Mouse (Mus musculus): ENCODE results near the gene Ephx4. TPM values are rescaled to one million over a fixed set of nuclear protein-coding genes. Genes with fewer than 3 reads are reported as not detected.

The Ephx4 gene
- polyA plus RNA-seq, 1 experiment from 2014 or later, result 0.48 TPM

- Histone ChIP-seq H3K27ac (ENCODE audit: low read depth, low read length) (no peak overlapping the region), H3K9me3 (ENCODE audit: control insufficient read depth, low read length) (no peaks in the 10 kb centered on the region), H3K4me3 (ENCODE audit: low read depth, low read length) (no peak overlapping the region), H3K36me3 (ENCODE audit: control insufficient read depth, insufficient read depth, low read length) (no peaks in the 10 kb centered on the region), H3K27me3 (replicated peaks; ENCODE audit: control insufficient read depth, insufficient read depth, low read length) (no peaks in the 10 kb centered on the region; the same call in 1 of the 2 replicates), H3K9ac (ENCODE audit: low read depth, low read length) (no peak overlapping the region), H3K4me1 (replicated peaks; ENCODE audit: control insufficient read depth, insufficient read depth, low read length) (no peaks in the 10 kb centered on the region), H3K4me2 (no peak overlapping the region)
- ATAC-seq (replicated peaks; ENCODE audit: low FRiP score), result no peak
- 64% methylated on average over 4 of the region's 4 CpGs for WGBS
- DNase-seq (ENCODE audit: low spot score), result no peak
Measured at GRCm38 (mm10) chr5:107411326-107411725, 8.8 kb downstream of the Ephx4 start.

- H3K27me3 ChIP-seq (replicated peaks; ENCODE audit: control insufficient read depth, insufficient read depth, low read length), result no peaks in the 10 kb centered on the region
- no peak overlapping the region for H3K9ac ChIP-seq (ENCODE audit: low read depth, low read length)
- H3K4me3 ChIP-seq (ENCODE audit: low read depth, low read length), result no peak overlapping the region
- DNase-seq (ENCODE audit: low spot score), result no peak
- no peaks in the 10 kb centered on the region for H3K36me3 ChIP-seq (ENCODE audit: control insufficient read depth, insufficient read depth, low read length)
- no peaks in the 10 kb centered on the region for H3K4me1 ChIP-seq (replicated peaks; ENCODE audit: control insufficient read depth, insufficient read depth, low read length)
- no peak for ATAC-seq (replicated peaks; ENCODE audit: low FRiP score)
- H3K9me3 ChIP-seq (ENCODE audit: control insufficient read depth, low read length), result no peaks in the 10 kb centered on the region
- 67% methylated on average over 2 of the region's 2 CpGs for WGBS
- no peak overlapping the region for H3K27ac ChIP-seq (ENCODE audit: low read depth, low read length)
- no peak overlapping the region for H3K4me2 ChIP-seq
Measured at GRCm38 (mm10) chr5:107412285-107412684, 9.7 kb downstream of the Ephx4 start.

GRCm38 (mm10) chr5:107415098-107415497 is 12.6 kb downstream of the Ephx4 start:
- Histone ChIP-seq H3K9me3 (ENCODE audit: control insufficient read depth, low read length) (no peaks in the 10 kb centered on the region), H3K36me3 (ENCODE audit: control insufficient read depth, insufficient read depth, low read length) (no peaks in the 10 kb centered on the region), H3K4me1 (replicated peaks; ENCODE audit: control insufficient read depth, insufficient read depth, low read length) (no peaks in the 10 kb centered on the region), H3K27ac (ENCODE audit: low read depth, low read length) (no peak overlapping the region), H3K9ac (ENCODE audit: low read depth, low read length) (no peak overlapping the region), H3K4me2 (no peak overlapping the region), H3K4me3 (ENCODE audit: low read depth, low read length) (no peak overlapping the region), H3K27me3 (replicated peaks; ENCODE audit: control insufficient read depth, insufficient read depth, low read length) (no peaks in the 10 kb centered on the region)
- ATAC-seq (replicated peaks; ENCODE audit: low FRiP score), result no peak
- 70% methylated on average over 2 of the region's 2 CpGs for WGBS
- DNase-seq (ENCODE audit: low spot score), result no peak

- no peak for DNase-seq (ENCODE audit: low spot score)
- no peak overlapping the region for H3K9ac ChIP-seq (ENCODE audit: low read depth, low read length)
- H3K4me2 ChIP-seq, result no peak overlapping the region
- H3K9me3 ChIP-seq (ENCODE audit: control insufficient read depth, low read length), result no peaks in the 10 kb centered on the region
- H3K27ac ChIP-seq (ENCODE audit: low read depth, low read length), result no peak overlapping the region
- no peaks in the 10 kb centered on the region for H3K36me3 ChIP-seq (ENCODE audit: control insufficient read depth, insufficient read depth, low read length)
- 65% methylated on average over 1 of the region's 1 CpGs for WGBS
- H3K4me3 ChIP-seq (ENCODE audit: low read depth, low read length), result no peak overlapping the region
- no peaks in the 10 kb centered on the region for H3K4me1 ChIP-seq (replicated peaks; ENCODE audit: control insufficient read depth, insufficient read depth, low read length)
- no peaks in the 10 kb centered on the region for H3K27me3 ChIP-seq (replicated peaks; ENCODE audit: control insufficient read depth, insufficient read depth, low read length)
- ATAC-seq (replicated peaks; ENCODE audit: low FRiP score), result no peak
Measured at GRCm38 (mm10) chr5:107421676-107422075, 19.1 kb downstream of the Ephx4 start.

- H3K9ac ChIP-seq (ENCODE audit: low read depth, low read length), result no peak within 1 kb of the TSS
- 0 out of 2 replicates have a peak, but pooled peaks cover 2% of the 10 kb centered on the region for H3K27me3 ChIP-seq (replicated peaks; ENCODE audit: control insufficient read depth, insufficient read depth, low read length)
- H3K4me3 ChIP-seq (ENCODE audit: low read depth, low read length), result no peak within 1 kb of the TSS
- H3K36me3 ChIP-seq (ENCODE audit: control insufficient read depth, insufficient read depth, low read length), result 0 out of 2 replicates have a peak, but pooled peaks cover 2% of the 10 kb centered on the region
- no peak for ATAC-seq (replicated peaks; ENCODE audit: low FRiP score)
- H3K9me3 ChIP-seq (ENCODE audit: control insufficient read depth, low read length), result no peaks in the 10 kb centered on the region
- H3K27ac ChIP-seq (ENCODE audit: low read depth, low read length), result no peak within 1 kb of the TSS
- WGBS, result 69% methylated on average over 3 of the region's 3 CpGs
- DNase-seq (ENCODE audit: low spot score), result no peak
- H3K4me1 ChIP-seq (replicated peaks; ENCODE audit: control insufficient read depth, insufficient read depth, low read length), result no peaks in the 10 kb centered on the region
- no peak within 1 kb of the TSS for H3K4me2 ChIP-seq
Measured at GRCm38 (mm10) chr5:107431249-107431648, 28.7 kb downstream of the Ephx4 start, which contains the start of gene Lpcat2b. TSS of gene Lpcat2b (plus strand) at chr5:107431549.

GRCm38 (mm10) chr5:107434001-107434400 is 31.5 kb downstream of the Ephx4 start:
- no peak for ATAC-seq (replicated peaks; ENCODE audit: low FRiP score)
- DNase-seq (ENCODE audit: low spot score), result no peak
- Histone ChIP-seq H3K4me3 (ENCODE audit: low read depth, low read length) (no peak overlapping the region), H3K27me3 (replicated peaks; ENCODE audit: control insufficient read depth, insufficient read depth, low read length) (0 out of 2 replicates have a peak, but pooled peaks cover 2% of the 10 kb centered on the region), H3K36me3 (ENCODE audit: control insufficient read depth, insufficient read depth, low read length) (no peaks in the 10 kb centered on the region), H3K9me3 (ENCODE audit: control insufficient read depth, low read length) (no peaks in the 10 kb centered on the region), H3K4me2 (no peak overlapping the region), H3K27ac (ENCODE audit: low read depth, low read length) (no peak overlapping the region), H3K4me1 (replicated peaks; ENCODE audit: control insufficient read depth, insufficient read depth, low read length) (peaks cover 9% of the 10 kb centered on the region), H3K9ac (ENCODE audit: low read depth, low read length) (no peak overlapping the region)
- 81% methylated on average over 5 of the region's 5 CpGs for WGBS

- Histone ChIP-seq H3K9ac (ENCODE audit: low read depth, low read length) (no peak overlapping the region), H3K4me3 (ENCODE audit: low read depth, low read length) (no peak overlapping the region), H3K4me1 (replicated peaks; ENCODE audit: control insufficient read depth, insufficient read depth, low read length) (peaks cover 12% of the 10 kb centered on the region), H3K4me2 (no peak overlapping the region), H3K9me3 (ENCODE audit: control insufficient read depth, low read length) (no peaks in the 10 kb centered on the region), H3K27ac (ENCODE audit: low read depth, low read length) (no peak overlapping the region), H3K36me3 (ENCODE audit: control insufficient read depth, insufficient read depth, low read length) (no peaks in the 10 kb centered on the region), H3K27me3 (replicated peaks; ENCODE audit: control insufficient read depth, insufficient read depth, low read length) (0 out of 2 replicates have a peak, but pooled peaks cover 2% of the 10 kb centered on the region)
- ATAC-seq (replicated peaks; ENCODE audit: low FRiP score) (no peak), DNase-seq (ENCODE audit: low spot score) (no peak)
- 80% methylated on average over 6 of the region's 6 CpGs for WGBS
Measured at GRCm38 (mm10) chr5:107436185-107436584, 33.6 kb downstream of the Ephx4 start.

GRCm38 (mm10) chr5:107436587-107437209 is 34.2 kb downstream of the Ephx4 start:
- Histone ChIP-seq H3K27me3 (replicated peaks; ENCODE audit: control insufficient read depth, insufficient read depth, low read length) (0 out of 2 replicates have a peak, but pooled peaks cover 2% of the 10 kb centered on the region), H3K4me1 (replicated peaks; ENCODE audit: control insufficient read depth, insufficient read depth, low read length) (peaks cover 12% of the 10 kb centered on the region), H3K4me3 (ENCODE audit: low read depth, low read length) (no peak overlapping the region), H3K9me3 (ENCODE audit: control insufficient read depth, low read length) (no peaks in the 10 kb centered on the region), H3K4me2 (peak overlapping the region; percentile 70), H3K27ac (ENCODE audit: low read depth, low read length) (peak overlapping the region; percentile 41; the same call in 1 of the 2 replicates), H3K36me3 (ENCODE audit: control insufficient read depth, insufficient read depth, low read length) (no peaks in the 10 kb centered on the region), H3K9ac (ENCODE audit: low read depth, low read length) (no peak overlapping the region)
- ATAC-seq (replicated peaks; ENCODE audit: low FRiP score) (0 out of 2 replicates have a peak, but pooled peaks have one; percentile 21), DNase-seq (ENCODE audit: low spot score) (no peak)
- WGBS, result 58% methylated on average over 6 of the region's 6 CpGs

Measured in liver, embryonic 11.5 days (tissue).